31 mouse cellular contexts compared by ENCODE assay signal in the genomic region with DNA sequence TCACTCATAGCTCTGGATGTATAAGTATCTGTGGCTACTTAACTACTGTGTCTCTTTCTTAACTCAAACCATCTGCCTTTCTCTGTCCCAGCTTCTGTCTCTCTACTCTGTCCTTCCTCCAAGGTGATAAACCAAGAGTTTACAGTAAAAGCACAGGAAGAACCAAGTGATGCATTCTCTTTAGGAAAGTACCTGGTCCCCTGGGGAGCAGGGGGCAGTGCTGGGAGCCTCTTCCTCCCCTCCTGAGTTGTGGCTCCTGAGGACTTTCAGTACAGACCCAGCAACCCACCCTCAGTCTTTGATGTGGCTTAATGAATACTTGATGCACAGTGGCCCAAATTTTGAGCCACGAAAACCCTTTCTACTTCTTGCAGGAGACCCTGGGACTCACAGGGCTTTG.
"Had no signal": no experiment of that assay in that cellular context is flagged by ENCODE, and none has a peak within 500 bp of the region (broad histone marks: within the 10 kb centered on the region; RNA-seq: fewer than 3 reads in every experiment).

No protein-coding gene starts in this region.

- H3K4me3 ChIP-seq: heart, embryonic 12.5 days; heart, embryonic 13.5 days; heart, embryonic 15.5 days; hindbrain, embryonic 10.5 days; hindbrain, embryonic 12.5 days; hindbrain, embryonic 13.5 days; hindbrain, embryonic 15.5 days; intestine, embryonic 15.5 days; kidney, embryonic 15.5 days; layer of hippocampus, adult 2 months; left cerebral cortex, adult 2 months had no signal

- H3K9ac ChIP-seq: heart, embryonic 12.5 days; heart, embryonic 13.5 days; heart, embryonic 15.5 days; hindbrain, embryonic 12.5 days; hindbrain, embryonic 13.5 days; hindbrain, embryonic 14.5 days; hindbrain, embryonic 15.5 days; intestine, embryonic 15.5 days; kidney, embryonic 15.5 days had no signal

- H3K27me3 ChIP-seq: heart, embryonic 12.5 days; heart, embryonic 15.5 days; hindbrain, embryonic 12.5 days; hindbrain, embryonic 13.5 days; hindbrain, embryonic 15.5 days; intestine, embryonic 15.5 days; kidney, embryonic 15.5 days had no signal

- H3K9me3 ChIP-seq: heart, embryonic 15.5 days; hindbrain, embryonic 12.5 days; hindbrain, embryonic 13.5 days; hindbrain, embryonic 15.5 days; intestine, embryonic 15.5 days; kidney, embryonic 15.5 days had no signal

- H3K4me1 ChIP-seq: heart, embryonic 12.5 days; heart, embryonic 13.5 days; heart, embryonic 15.5 days; hindbrain, embryonic 10.5 days; hindbrain, embryonic 12.5 days; hindbrain, embryonic 13.5 days; hindbrain, embryonic 15.5 days; intestine, embryonic 15.5 days; kidney, embryonic 15.5 days had no signal

- DNase-seq: heart, postnatal 10 days; heart, postnatal 14 days; heart, postnatal 36 days; heart, postnatal 4 days; kidney, adult 11 months; kidney, adult 18-20 months; kidney, adult 2 months; kidney, adult 8-10 months; kidney, adult 9 months; kidney, postnatal 10 days; kidney, postnatal 14 days; kidney, postnatal 25 days; kidney, postnatal 36 days; kidney, postnatal 4 days; layer of hippocampus, adult 9-11 months; layer of hippocampus, postnatal 36 days had no signal

- H3K27ac ChIP-seq: heart, embryonic 13.5 days; heart, embryonic 15.5 days; hindbrain, embryonic 10.5 days; hindbrain, embryonic 12.5 days; hindbrain, embryonic 13.5 days; hindbrain, embryonic 14.5 days; hindbrain, embryonic 15.5 days; hindbrain, postnatal 0 days; intestine, embryonic 15.5 days; kidney, embryonic 15.5 days; kidney, postnatal 0 days; layer of hippocampus, adult 2 months; left cerebral cortex, adult 2 months had no signal

- H3K4me2 ChIP-seq: heart, embryonic 11.5 days; heart, embryonic 12.5 days; heart, embryonic 13.5 days; heart, embryonic 15.5 days; hindbrain, embryonic 12.5 days; hindbrain, embryonic 13.5 days; hindbrain, embryonic 14.5 days; hindbrain, embryonic 15.5 days; intestine, embryonic 15.5 days; kidney, embryonic 15.5 days had no signal

- H3K36me3 ChIP-seq: heart, embryonic 12.5 days; heart, embryonic 13.5 days; heart, embryonic 15.5 days; hindbrain, embryonic 10.5 days; hindbrain, embryonic 12.5 days; hindbrain, embryonic 13.5 days; hindbrain, embryonic 15.5 days; intestine, embryonic 15.5 days; kidney, embryonic 15.5 days had no signal
